Mouse (Mus musculus) kidney, adult 2 months (tissue): ENCODE measurements around the gene Mgrn1. TPM values are rescaled to one million over a fixed set of nuclear protein-coding genes. Genes with fewer than 3 reads are reported as not detected.

ENCODE experiments used
- DNase-seq: peaks from one replicate; pipeline ENCODE4 v3.0.0; 2021
- H3K27ac ChIP-seq: fragments of 200-500 bp; 2 replicates; pipeline ENCODE4 v1.5.1; 2012; ENCODE audit warnings: low read depth, low read length, control low read depth, inconsistent platforms; ENCODE audit not compliant: insufficient read depth
- H3K27me3 ChIP-seq: fragments of 200-500 bp; replicated peaks from 2 replicates; pipeline ENCODE4 v1.6.1; 2012; ENCODE audit warnings: mild to moderate bottlenecking, moderate library complexity, low read length, inconsistent platforms; ENCODE audit not compliant: control insufficient read depth, insufficient read depth
- H3K36me3 ChIP-seq: fragments of 200-500 bp; 2 replicates; pipeline ENCODE4 v1.6.1; 2012; ENCODE audit warnings: mild to moderate bottlenecking, moderate library complexity, low read length, inconsistent platforms; ENCODE audit not compliant: control insufficient read depth, insufficient read depth
- H3K4me1 ChIP-seq: fragments of 200-500 bp; 2 replicates; pipeline ENCODE4 v1.6.1; 2011; ENCODE audit warnings: low read length; ENCODE audit not compliant: control insufficient read depth, insufficient read depth
- H3K4me3 ChIP-seq: fragments of 200-500 bp; 2 replicates; pipeline ENCODE4 v1.5.1; 2011; ENCODE audit warnings: mild to moderate bottlenecking, low read depth, low read length, control low read depth; ENCODE audit not compliant: insufficient read depth
- CTCF ChIP-seq: fragments of 200-500 bp; conservative IDR thresholded peaks from 2 replicates; pipeline ENCODE4 v1.5.1; 2011; ENCODE audit warnings: low read depth, mild to moderate bottlenecking, control low read depth, low read length, moderate library complexity, mixed read lengths; ENCODE audit not compliant: insufficient read depth, insufficient read length
- POLR2A ChIP-seq: fragments of 200-500 bp; IDR thresholded peaks from one replicate; pipeline ENCODE4 v1.6.1; 2011; ENCODE audit warnings: low read depth, low read length, control low read depth
- WGBS: fragments of 180-500 bp; shearing (Covaris S2); methylation state at CpG from one replicate; pipeline ENCODE4 v1.1.7; 2018; 5-methylcytosine and 5-hydroxymethylcytosine counted together
- polyA plus RNA-seq: library from polyadenylated mRNA; depleted of rRNA; stranded (reverse); fragments of >200 nt; gene quantifications from 2 replicates; pipeline ENCODE4 v1.2.3, GENCODE M21; 2012

Mgrn1 gene
- polyA plus RNA-seq, 1 experiment: 197 TPM

DNA sequence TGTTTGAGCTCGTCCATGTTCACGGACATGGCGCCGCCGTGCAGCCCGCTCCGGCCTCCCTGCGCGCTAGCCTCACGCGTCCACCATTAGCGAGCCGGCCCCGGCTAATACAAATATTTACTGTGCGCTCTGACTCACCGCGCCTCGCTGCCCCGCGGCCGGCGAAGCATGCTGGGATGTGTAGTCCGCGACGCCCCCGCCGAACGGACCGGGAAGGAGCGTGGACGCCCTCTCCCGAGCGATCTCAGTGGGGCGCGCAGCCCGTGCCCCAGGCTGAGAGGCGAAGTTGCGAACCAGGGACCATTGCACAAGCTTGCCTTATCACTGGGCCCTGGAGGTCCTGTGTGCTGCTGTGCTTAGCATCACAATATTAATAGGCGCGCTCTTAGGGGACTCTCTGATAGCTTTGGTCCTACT is 6.3 kb upstream of the Mgrn1 start:
- Histone ChIP-seq H3K27ac (peak overlapping the region; percentile 99), H3K27me3 (no peaks in the 10 kb centered on the region), H3K36me3 (no peaks in the 10 kb centered on the region), H3K4me3 (peak overlapping the region; percentile 81), H3K4me1 (peaks cover 21% of the 10 kb centered on the region)
- DNase-seq: peak; percentile 94
- WGBS: under 1% methylated on average over 40 of the region's 40 CpGs
- peak; percentile 53 for TF ChIP-seq POLR2A
- TF ChIP-seq CTCF: peak; percentile 37; the same call in 1 of the 2 replicates

DNA sequence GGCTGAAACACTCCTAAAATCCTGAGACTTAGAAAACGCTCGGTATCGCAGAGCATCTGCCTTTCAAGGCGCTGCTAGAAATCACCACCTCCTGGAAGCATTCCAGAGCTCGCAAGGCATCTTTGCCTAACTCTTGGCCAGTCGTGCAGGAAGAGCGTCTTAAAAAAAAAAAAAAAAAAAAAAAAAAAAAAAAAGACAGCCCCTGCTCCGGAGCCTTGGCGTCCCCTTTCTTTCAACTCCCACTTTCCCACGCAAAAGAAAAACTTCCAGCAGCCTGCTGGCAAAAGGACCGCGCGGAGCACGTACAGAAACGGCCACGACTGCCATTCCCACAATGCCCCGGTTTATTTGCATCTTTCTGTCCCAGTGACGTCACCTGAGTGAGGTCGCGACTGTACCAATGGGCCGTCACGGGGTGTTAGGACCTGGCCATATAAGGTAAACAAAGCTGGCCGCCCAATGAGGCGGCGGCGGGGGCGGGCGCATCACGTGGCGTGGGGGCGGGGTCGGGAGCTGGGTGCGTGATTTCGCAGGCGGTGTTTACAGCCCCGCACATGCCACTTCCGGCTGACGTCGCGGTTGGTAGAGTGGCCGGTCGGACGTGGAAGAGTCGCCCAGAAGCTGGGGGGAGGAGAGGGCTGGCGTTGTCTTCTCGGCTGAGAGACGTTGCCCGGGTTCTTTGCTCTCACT is 5.8 kb upstream of the Mgrn1 start, which contains the start of gene Ubald1:
TSS of gene Ubald1 (minus strand) at position 180 of the 690 bp plus-strand sequence.
- H3K4me3 ChIP-seq: peak within 1 kb of the TSS; percentile 81
- peak; percentile 82 for TF ChIP-seq POLR2A
- TF ChIP-seq CTCF: no peak
- H3K27me3 ChIP-seq: no peaks in the 10 kb centered on the region
- peaks cover 23% of the 10 kb centered on the region for H3K4me1 ChIP-seq
- DNase-seq: peak; percentile 99
- WGBS: under 1% methylated on average over 48 of the region's 48 CpGs
- H3K36me3 ChIP-seq: no peaks in the 10 kb centered on the region
- H3K27ac ChIP-seq: peak within 1 kb of the TSS; percentile 99

DNA sequence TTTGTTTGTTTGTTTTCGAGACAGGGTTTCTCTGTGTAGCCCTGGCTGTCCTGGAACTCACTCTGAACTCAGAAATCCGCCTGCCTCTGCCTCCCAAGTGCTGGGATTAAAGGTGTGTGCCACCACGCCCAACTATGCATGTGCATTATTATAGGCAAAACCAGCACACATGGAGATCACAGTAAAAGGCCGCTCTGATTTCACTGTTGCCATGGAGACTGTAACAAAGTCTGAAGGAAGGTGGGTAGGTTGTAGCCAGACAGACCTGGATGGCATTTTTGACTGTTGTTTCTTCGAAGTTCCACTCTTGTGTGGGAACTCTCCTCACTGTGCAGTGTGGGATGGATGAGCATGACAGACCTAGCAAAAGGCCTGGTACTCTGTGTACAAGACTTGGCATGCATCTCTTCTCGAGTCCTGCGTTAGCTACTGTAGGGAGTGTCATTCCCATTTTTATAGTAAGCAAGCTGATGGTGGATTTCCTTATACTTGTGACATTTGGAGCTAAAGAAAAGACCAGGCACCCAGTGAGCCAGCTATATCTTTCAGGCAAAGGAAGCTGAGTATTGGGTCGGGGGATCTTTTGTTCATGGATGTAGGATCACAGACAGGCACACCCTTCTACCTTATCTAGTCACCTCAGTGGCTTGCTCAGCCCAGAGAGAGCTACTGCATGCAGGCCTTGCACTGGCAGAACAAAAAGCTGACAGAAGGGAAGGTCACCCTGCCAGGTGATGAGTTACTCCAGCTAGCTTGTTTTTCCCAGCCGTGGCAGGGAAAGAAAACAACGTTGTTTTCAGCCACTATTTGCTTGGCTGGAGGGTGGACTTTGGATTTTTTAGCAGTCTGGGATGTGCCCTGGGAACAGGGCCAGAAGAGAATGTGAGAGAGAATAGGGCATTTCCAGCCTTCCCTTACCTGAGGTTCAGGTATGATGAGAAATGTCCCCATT is 4.4 kb upstream of the Mgrn1 start:
- WGBS: 45% methylated on average over 10 of the region's 10 CpGs
- Histone ChIP-seq H3K4me1 (peaks cover 19% of the 10 kb centered on the region), H3K36me3 (no peaks in the 10 kb centered on the region), H3K27ac (peak overlapping the region; percentile 97), H3K27me3 (no peaks in the 10 kb centered on the region), H3K4me3 (no peak overlapping the region)
- TF ChIP-seq POLR2A (no peak), CTCF (no peak)
- peak; percentile 91 for DNase-seq

DNA sequence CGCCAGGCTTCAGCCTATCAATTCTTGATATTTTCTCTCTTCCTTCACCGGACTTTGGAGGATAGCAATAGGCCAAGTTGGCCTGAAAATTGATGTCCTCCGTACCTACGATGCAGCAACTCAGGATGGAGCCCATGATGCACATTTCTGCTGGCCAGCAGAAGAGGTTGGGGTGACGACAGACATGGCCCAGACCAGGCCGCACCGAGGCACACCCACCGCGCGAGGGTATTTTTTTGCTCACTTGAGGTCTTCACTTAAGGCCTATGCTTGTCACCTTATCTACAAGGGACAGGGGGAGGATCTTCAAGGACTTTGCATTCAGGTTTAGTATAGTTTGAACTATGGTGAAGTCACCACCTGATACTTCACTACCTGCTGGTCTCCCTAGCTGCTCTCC is 1.1 kb upstream of the Mgrn1 start:
- no peak for TF ChIP-seq POLR2A
- TF ChIP-seq CTCF: no peak
- no peak for DNase-seq
- H3K27ac ChIP-seq: peak overlapping the region; percentile 98; the same call in 1 of the 2 replicates
- peaks cover 30% of the 10 kb centered on the region; the same call in 1 of the 2 replicates for H3K4me1 ChIP-seq
- no peaks in the 10 kb centered on the region for H3K27me3 ChIP-seq
- WGBS: 95% methylated on average over 10 of the region's 10 CpGs
- H3K4me3 ChIP-seq: no peak overlapping the region
- no peaks in the 10 kb centered on the region for H3K36me3 ChIP-seq

DNA sequence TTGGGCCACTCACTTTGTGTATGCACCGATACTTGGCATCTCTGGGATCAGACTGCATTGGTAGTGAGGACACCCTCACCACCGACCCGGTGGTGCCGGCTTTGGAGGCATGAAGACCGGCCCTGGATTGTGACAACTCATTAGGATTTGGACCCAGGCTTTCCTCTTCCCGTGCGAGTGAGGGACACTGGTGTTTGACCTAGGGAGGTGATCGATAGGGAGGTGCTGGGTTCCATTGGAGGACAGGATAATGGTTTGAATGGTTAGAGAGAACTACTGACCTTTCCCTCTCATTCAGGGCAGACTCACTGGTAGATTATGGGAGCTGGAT is 606 bp downstream of the Mgrn1 start:
- no peaks in the 10 kb centered on the region for H3K36me3 ChIP-seq
- WGBS: 1% methylated on average over 8 of the region's 8 CpGs
- DNase-seq: no peak
- peaks cover 31% of the 10 kb centered on the region; the same call in 1 of the 2 replicates for H3K4me1 ChIP-seq
- H3K27me3 ChIP-seq: no peaks in the 10 kb centered on the region
- peak overlapping the region; percentile 93 for H3K27ac ChIP-seq
- peak overlapping the region; percentile 69 for H3K4me3 ChIP-seq
- TF ChIP-seq CTCF: no peak
- TF ChIP-seq POLR2A: no peak

DNA sequence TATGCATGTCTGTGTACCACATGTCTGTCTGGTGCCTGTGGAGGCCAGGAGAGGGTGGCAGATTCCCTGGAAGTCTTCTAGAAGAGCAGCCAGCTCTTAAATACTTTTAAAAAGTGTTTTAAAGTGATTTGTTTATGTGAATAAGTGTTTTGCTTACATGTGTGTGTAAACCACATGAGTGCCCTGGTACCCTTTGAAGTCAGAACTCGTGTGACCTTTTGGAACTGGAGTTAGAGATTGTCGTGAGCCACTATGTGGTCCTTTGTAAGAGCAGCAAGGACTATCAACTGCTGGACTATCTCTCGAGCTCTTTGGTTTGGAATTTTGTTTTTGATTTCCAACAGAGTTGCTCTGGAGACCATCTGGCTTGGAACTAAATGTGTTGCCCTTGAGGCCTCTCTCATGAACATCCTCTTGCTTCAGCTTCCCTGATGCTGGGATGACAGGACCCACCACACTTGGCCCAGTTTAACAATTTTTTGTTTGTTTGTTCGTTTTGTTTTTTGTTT is 4.2 kb downstream of the Mgrn1 start:
- TF ChIP-seq CTCF (no peak), POLR2A (no peak)
- WGBS: 47% methylated on average over 4 of the region's 4 CpGs
- no peaks in the 10 kb centered on the region for H3K27me3 ChIP-seq
- no peaks in the 10 kb centered on the region; the same call in 1 of the 2 replicates for H3K36me3 ChIP-seq
- H3K4me1 ChIP-seq: peaks cover 36% of the 10 kb centered on the region
- H3K27ac ChIP-seq: no peak overlapping the region
- no peak for DNase-seq
- H3K4me3 ChIP-seq: no peak overlapping the region

DNA sequence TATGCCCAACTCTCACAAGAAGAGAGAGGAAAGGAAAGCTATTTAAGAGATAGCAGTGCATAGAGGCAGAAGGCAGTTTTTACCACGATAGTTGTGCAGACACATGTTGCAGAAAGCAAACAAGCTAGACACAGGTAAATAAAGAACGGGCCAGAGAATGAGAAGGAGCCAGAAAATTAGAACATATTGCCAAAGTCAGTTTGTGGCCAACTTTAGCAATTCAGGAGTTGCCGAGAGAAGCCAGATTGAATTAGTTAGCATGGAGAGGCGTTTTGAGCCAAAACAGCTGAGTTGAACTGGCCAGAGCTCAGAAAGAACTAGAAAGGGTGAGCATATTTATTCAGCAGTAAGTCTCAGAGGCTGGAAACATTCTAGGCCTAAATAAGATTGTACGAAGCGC is 6.1 kb downstream of the Mgrn1 start:
- WGBS: 60% methylated on average over 6 of the region's 6 CpGs

More for the DNA sequence above, 6.1 kb downstream of the Mgrn1 start:
- DNase-seq: no peak
- no peak overlapping the region for H3K27ac ChIP-seq
- no peaks in the 10 kb centered on the region; the same call in 1 of the 2 replicates for H3K36me3 ChIP-seq
- no peaks in the 10 kb centered on the region for H3K27me3 ChIP-seq
- peaks cover 46% of the 10 kb centered on the region for H3K4me1 ChIP-seq
- H3K4me3 ChIP-seq: no peak overlapping the region
- TF ChIP-seq CTCF (no peak), POLR2A (no peak)
